Mouse (Mus musculus) megakaryocyte, embryonic 14.5 days (primary cell): ENCODE measurements around the gene Lrrc3b. TPM values are rescaled to one million over a fixed set of nuclear protein-coding genes. Genes with fewer than 3 reads are reported as not detected.

Experiments used
- H3K27me3 ChIP-seq: replicated peaks from 2 replicates; pipeline ENCODE3; 2012; ENCODE audit warnings: inconsistent platforms
- H3K36me3 ChIP-seq: replicated peaks from 2 replicates; pipeline ENCODE3; 2012; ENCODE audit warnings: low read length, inconsistent platforms, mixed read lengths
- H3K4me1 ChIP-seq: 2 replicates; pipeline ENCODE4 v1.6.1; 2012; ENCODE audit warnings: inconsistent platforms
- H3K4me3 ChIP-seq: replicated peaks from 2 replicates; pipeline ENCODE3; 2012; ENCODE audit warnings: moderate library complexity, mild to moderate bottlenecking, inconsistent platforms
- H3K9me3 ChIP-seq: 2 replicates; pipeline ENCODE4 v1.6.1; 2012; ENCODE audit warnings: inconsistent platforms
- FLI1 ChIP-seq: IDR thresholded peaks from 2 replicates; pipeline ENCODE4 v1.6.1; 2012; ENCODE audit warnings: low read length, inconsistent platforms, mixed read lengths
- GATA1 ChIP-seq: IDR thresholded peaks from 3 replicates; pipeline ENCODE4 v1.6.1; 2012; ENCODE audit warnings: mixed read lengths, low read length, inconsistent platforms, borderline replicate concordance
- polyA plus RNA-seq: library from polyadenylated mRNA; stranded (reverse); fragments of >175 nt; gene quantifications from 2 replicates; pipeline ENCODE4 v1.2.3, GENCODE M21; 2012; ENCODE audit warnings: low replicate concordance; ENCODE audit not compliant: insufficient read depth

The Lrrc3b gene
- polyA plus RNA-seq, 1 experiment, result not detected

DNA sequence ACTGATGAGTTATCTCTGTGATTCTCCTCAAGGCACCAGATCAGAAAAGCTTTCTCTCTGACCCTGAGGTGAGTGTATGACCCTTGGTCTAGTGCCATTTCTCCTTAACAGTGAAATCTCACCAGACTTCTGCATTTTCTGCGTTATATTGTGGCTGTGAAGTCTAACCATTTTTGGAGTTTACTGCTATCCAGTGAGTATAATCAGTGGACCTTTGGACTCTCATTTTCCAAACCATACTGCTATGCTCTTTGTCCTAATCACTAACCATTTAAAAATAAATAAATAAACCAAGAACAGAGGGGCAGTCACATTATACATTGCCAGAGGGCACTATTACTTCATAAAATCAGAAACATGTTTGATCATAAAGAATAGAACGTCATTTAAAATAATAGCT is 53.8 kb downstream of the Lrrc3b start:
- TF ChIP-seq FLI1 (no peak), GATA1 (no peak)
- Histone ChIP-seq H3K9me3 (0 out of 2 replicates have a peak, but pooled peaks cover 3% of the 10 kb centered on the region), H3K36me3 (no peaks in the 10 kb centered on the region), H3K4me1 (no peaks in the 10 kb centered on the region), H3K27me3 (no peaks in the 10 kb centered on the region), H3K4me3 (no peak overlapping the region)

- Histone ChIP-seq H3K36me3 (no peaks in the 10 kb centered on the region), H3K4me3 (no peak overlapping the region), H3K9me3 (0 out of 2 replicates have a peak, but pooled peaks cover 3% of the 10 kb centered on the region), H3K4me1 (no peaks in the 10 kb centered on the region), H3K27me3 (no peaks in the 10 kb centered on the region)
- TF ChIP-seq FLI1, result no peak
- no peak for TF ChIP-seq GATA1
Measured at GRCm38 (mm10) chr14:15384532-15384931, 54.3 kb downstream of the Lrrc3b start.

DNA sequence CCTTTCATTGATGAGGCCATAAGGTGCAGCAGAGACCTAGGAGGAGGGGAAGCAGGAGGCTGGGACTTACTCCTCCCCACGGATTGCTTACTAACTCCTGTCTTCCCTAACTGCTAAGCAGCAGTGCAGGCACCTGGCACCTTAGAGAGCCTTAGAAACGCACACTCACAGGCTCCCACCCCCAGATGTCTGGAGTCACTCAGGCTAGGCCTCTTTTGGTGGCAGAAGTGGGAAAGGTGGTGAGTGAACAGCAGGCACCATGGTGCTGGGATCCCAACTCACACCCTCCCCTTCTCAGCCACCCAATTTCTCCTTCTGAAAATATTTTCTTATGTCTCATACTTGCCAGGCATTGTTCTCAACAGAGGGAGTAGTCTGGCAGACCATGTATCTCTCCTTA is 55.7 kb downstream of the Lrrc3b start:
- TF ChIP-seq GATA1 (no peak), FLI1 (no peak)
- H3K36me3 ChIP-seq, result no peaks in the 10 kb centered on the region
- no peak overlapping the region for H3K4me3 ChIP-seq
- H3K27me3 ChIP-seq, result no peaks in the 10 kb centered on the region
- no peaks in the 10 kb centered on the region for H3K4me1 ChIP-seq
- H3K9me3 ChIP-seq, result 0 out of 2 replicates have a peak, but pooled peaks cover 3% of the 10 kb centered on the region

DNA sequence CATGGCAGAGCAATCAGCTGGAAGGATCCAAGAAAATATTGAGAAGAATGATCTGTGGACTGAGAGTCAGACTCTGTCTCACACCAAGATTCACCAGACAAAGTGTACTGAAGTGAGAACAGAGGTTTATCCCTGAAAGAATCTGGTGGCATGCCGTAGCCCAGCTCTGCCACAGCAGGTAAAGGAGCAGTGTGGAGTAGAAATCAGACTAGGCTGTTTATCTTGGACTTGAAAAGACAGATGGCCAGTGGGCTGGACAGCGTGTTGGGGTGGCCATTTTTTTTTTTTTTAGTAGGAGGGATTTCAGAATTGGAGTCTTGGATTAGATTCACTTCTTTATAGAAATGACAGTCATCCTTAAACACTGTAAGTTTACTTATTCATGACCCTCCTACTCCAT is 61.4 kb downstream of the Lrrc3b start:
- Histone ChIP-seq H3K27me3 (no peaks in the 10 kb centered on the region), H3K36me3 (no peaks in the 10 kb centered on the region), H3K4me3 (no peak overlapping the region), H3K4me1 (no peaks in the 10 kb centered on the region), H3K9me3 (peaks cover under 1% of the 10 kb centered on the region; the same call in 1 of the 2 replicates)
- TF ChIP-seq GATA1, result no peak
- TF ChIP-seq FLI1, result no peak

- H3K9me3 ChIP-seq, result peaks cover 5% of the 10 kb centered on the region; the same call in 1 of the 2 replicates
- no peaks in the 10 kb centered on the region for H3K4me1 ChIP-seq
- H3K4me3 ChIP-seq, result no peak overlapping the region
- no peaks in the 10 kb centered on the region for H3K27me3 ChIP-seq
- TF ChIP-seq GATA1, result no peak
- no peak for TF ChIP-seq FLI1
- H3K36me3 ChIP-seq, result no peaks in the 10 kb centered on the region
Measured at GRCm38 (mm10) chr14:15376786-15377185, 62.0 kb downstream of the Lrrc3b start.

DNA sequence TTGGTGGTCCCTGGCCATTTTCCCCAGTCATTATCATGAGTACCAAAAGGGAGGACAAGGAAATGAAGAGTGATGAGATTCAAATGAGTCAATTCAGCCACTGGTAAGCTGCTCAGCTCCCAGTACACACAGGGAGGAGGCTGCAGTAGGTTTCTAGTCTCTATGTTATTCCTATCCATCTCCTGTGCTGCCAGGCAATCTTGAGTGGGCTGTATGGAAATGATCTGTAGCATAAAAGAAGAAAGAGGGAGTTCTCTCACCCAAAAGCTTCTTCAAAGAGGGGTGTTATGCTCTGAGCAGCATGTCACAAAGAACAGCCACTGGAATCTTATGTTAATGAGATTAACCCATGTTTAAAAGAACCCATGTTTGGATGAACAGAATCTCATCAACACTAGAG is 64.5 kb downstream of the Lrrc3b start:
- no peaks in the 10 kb centered on the region for H3K36me3 ChIP-seq
- peaks cover 5% of the 10 kb centered on the region; the same call in 1 of the 2 replicates for H3K9me3 ChIP-seq
- H3K4me3 ChIP-seq, result no peak overlapping the region
- no peak for TF ChIP-seq FLI1
- TF ChIP-seq GATA1, result no peak
- no peaks in the 10 kb centered on the region for H3K4me1 ChIP-seq
- no peaks in the 10 kb centered on the region for H3K27me3 ChIP-seq

DNA sequence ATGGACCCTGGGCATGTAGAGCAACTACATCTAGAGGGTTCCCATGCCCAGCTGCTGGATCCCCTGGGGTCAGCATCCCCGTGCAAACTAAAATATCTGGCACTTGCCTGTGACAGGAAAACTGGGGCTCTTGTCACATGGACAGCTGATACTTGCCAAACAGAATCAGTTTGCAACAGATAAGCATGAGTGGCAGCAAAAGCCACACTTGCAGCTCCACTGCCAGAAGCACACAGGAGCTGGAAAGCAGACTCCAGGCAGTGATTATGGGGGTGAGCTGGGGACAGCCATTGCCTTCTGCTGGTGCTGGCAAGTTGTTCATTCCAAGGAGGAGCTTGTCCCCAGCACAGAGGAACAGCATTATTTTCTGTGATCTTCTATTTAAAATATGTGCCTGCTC is 65.8 kb downstream of the Lrrc3b start:
- Histone ChIP-seq H3K27me3 (no peaks in the 10 kb centered on the region), H3K9me3 (peaks cover 5% of the 10 kb centered on the region; the same call in 1 of the 2 replicates), H3K36me3 (no peaks in the 10 kb centered on the region), H3K4me3 (no peak overlapping the region), H3K4me1 (no peaks in the 10 kb centered on the region)
- no peak for TF ChIP-seq GATA1
- TF ChIP-seq FLI1, result no peak

GRCm38 (mm10) chr14:15365045-15365444 is 73.7 kb downstream of the Lrrc3b start:
- Histone ChIP-seq H3K27me3 (no peaks in the 10 kb centered on the region), H3K4me1 (0 out of 2 replicates have a peak, but pooled peaks cover 3% of the 10 kb centered on the region), H3K4me3 (no peak overlapping the region), H3K9me3 (no peaks in the 10 kb centered on the region), H3K36me3 (no peaks in the 10 kb centered on the region)
- TF ChIP-seq FLI1 (no peak), GATA1 (no peak)

GRCm38 (mm10) chr14:15359893-15360292 is 78.9 kb downstream of the Lrrc3b start:
- no peaks in the 10 kb centered on the region for H3K9me3 ChIP-seq
- no peaks in the 10 kb centered on the region for H3K27me3 ChIP-seq
- H3K4me3 ChIP-seq, result no peak overlapping the region
- H3K4me1 ChIP-seq, result peaks cover 3% of the 10 kb centered on the region; the same call in 1 of the 2 replicates
- no peaks in the 10 kb centered on the region for H3K36me3 ChIP-seq
- TF ChIP-seq GATA1 (no peak), FLI1 (no peak)

DNA sequence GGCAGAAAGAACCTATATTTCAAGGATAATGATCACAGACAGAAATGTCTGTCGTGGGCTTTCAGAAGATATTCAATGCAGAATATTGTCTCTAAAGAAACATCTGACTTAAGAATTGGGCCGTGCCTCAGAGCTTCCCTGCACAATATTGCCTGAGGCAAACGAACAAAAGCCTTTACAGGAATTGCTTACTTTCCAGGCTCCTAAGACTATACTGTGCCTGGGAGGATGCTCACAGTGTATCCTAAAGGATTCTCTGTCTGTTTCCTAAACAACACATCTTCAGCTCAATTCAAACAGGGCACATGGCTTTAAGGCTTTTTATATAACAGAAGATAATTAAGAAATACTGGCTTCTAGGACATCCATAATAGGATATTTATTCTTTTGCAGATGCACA is 79.7 kb downstream of the Lrrc3b start:
- H3K27me3 ChIP-seq, result no peaks in the 10 kb centered on the region

GRCm38 (mm10) chr14:15355512-15355911 is 83.3 kb downstream of the Lrrc3b start:
- Histone ChIP-seq H3K4me3 (no peak overlapping the region), H3K4me1 (peaks cover 6% of the 10 kb centered on the region; the same call in 1 of the 2 replicates), H3K27me3 (no peaks in the 10 kb centered on the region), H3K9me3 (no peaks in the 10 kb centered on the region), H3K36me3 (no peaks in the 10 kb centered on the region)
- TF ChIP-seq GATA1, result no peak

More for the DNA sequence above, 79.7 kb downstream of the Lrrc3b start:
- Histone ChIP-seq H3K36me3 (no peaks in the 10 kb centered on the region), H3K4me3 (no peak overlapping the region), H3K4me1 (peaks cover 7% of the 10 kb centered on the region; the same call in 1 of the 2 replicates), H3K9me3 (no peaks in the 10 kb centered on the region)
- no peak for TF ChIP-seq FLI1
- TF ChIP-seq GATA1, result no peak
